Mouse (Mus musculus) monocyte, adult 2 months (primary cell): ENCODE measurements around the gene March7.

Experiments
- DNase-seq, 2 experiments: peaks; one replicate each; pipeline ENCODE4 v3.0.0; 2022; ENCODE audit warnings: low spot score in 2 of 2, low read depth in 1 of 2

March7 gene

DNA sequence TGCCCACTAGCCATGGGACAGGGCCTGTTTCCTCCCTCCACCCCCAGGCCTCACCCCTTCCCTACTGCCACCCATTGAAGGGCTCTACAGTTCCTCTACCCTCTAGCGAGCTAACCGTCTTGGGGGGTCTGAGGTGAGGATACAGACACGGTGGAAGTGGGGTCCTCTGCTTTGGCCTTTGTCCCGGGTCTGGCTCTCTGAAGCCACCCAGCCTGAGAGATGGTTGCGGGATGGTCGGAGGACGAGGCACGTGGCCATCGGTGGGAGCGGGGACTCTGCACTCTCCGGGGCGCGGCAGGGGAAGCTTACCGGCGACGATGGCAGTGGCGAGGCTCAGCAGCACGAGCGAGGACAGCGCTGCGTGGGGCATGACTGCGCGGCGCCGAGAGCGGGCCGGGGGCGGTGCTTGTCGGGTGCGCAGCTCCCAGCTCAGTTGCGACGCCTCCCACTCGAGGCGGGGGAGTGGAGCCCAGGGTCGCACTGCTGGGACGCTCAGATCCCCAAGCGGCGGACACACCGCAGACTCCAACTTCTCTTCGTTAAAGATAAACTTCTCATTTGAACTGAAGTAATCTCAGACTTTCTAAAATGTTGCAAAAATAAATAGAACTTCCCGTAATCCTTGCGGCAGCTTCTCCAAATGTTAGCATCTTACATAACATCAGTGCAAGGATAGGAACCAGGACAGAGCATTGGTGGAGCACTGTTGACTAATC is 74.2 kb downstream of the March7 start:
- peak; percentile 47 to 67 for DNase-seq

GRCm38 (mm10) chr2:60284467-60284821 is 74.8 kb downstream of the March7 start, which contains the start of gene Cd302:
Cd302 (minus strand) TSS chr2:60284488.
- no peak for DNase-seq

DNA sequence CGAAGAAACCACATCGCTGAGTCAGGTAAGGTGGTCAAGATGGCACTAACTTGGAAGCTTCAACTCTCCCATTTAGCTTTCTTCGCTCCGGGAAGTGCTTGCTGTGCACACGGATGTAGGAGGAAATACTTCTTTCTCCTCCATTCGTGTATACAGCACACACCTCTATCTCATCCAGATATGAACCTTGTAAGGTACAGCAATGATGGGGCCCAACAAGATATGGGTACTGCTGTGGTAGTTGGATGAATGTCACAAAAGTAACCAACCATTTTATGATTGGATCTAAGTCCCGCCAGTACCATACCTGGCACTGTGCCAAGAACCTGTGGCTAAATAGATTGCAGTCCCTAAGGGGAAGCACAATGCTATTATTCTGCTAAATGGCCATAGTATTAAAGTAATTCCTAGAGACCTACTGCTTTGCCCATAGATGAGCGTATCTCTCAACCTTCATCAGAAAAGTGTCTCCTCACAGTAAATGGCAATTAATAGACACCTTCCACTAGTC is 75.5 kb downstream of the March7 start:
- no peak for DNase-seq

- peak; percentile 12 to 29 for DNase-seq
Observed at GRCm38 (mm10) chr2:60288606-60289005, 78.9 kb downstream of the March7 start.

DNA sequence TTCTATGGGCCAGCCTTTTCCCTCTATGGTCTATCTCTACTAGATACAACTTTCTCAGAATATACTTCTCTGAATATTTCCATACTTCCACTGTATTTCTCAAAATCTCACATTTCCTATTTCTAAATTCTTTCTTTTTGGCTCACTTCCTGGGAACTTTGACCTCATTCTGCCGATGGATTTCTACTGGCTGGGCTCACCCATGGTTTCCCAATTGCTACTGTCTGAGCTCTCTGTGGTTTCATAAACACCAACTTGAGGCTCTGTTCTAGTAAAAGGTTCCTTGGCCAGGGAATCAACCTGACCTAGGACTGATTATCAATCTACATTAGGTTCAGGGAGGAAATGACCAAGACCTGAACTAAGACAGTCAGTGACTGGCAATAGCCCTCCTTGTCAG is 79.8 kb downstream of the March7 start:
- no peak for DNase-seq

DNA sequence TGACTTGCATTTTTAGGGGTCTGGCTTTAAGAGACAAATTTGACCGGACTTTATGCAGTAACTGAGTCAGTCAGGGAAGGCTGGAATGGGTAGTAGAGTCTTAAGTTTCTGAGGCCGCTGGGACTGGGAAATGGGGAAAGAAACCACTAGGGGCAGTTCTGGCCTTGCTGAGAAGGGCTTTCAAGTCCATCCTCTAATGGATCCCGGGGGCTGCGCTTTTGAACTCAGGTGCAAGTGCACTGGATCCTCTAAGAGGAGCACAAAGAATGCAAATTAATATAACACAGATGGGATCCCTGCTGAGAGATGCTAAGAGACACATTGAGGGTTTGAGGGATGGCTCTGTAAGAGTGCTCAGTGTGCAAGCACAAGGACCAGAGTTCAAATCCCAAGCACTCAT is 81.7 kb downstream of the March7 start:
- DNase-seq = no peak

DNA sequence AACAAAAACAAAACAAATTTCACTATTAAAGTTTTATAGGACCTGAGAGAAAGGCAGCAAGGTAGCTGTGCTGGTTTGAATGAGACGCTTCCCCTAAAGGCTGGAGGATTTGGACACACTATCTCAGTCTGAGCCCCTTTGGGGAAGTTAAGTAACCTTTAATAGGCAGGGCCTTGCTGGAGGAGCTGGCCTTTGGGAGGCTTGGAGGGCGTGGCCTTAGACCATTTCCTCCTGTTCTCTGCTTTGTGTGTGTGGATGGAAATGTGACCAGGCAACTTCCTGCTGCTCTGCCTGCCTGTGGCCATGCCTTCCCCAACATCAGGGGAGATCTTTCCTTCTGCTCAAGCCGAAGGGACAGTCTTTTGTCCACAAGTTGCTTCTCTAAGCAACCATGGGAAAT is 88.6 kb downstream of the March7 start:
- DNase-seq = peak; percentile 50 to 54

DNA sequence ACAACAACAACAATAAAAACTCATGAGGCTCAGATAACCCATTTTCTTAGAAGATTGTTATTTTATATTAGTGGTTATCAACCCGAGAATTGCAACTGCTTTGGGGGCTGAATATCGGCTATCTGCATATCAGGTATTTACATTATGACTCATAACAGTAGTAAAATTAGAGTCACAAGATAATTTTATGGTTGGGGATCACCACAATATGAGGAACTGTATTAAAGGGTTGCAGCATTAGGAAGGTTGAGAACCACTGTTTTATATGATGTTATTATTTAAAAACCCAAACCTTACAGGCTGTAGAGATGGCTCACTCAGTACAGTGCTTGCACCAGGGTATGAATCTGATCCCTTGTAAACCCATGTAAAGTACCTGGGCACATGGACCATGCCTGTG is 89.6 kb downstream of the March7 start:
- DNase-seq = no peak
